Mouse (Mus musculus) liver, adult (tissue): ENCODE results near the gene Kif13a.

Source experiments
- GATA4 ChIP-seq: IDR thresholded peaks from 2 replicates; pipeline ENCODE4 v1.6.1; 2014; ENCODE audit warnings: mild to moderate bottlenecking, low read length; ENCODE audit not compliant: insufficient replicate concordance

Kif13a gene

DNA sequence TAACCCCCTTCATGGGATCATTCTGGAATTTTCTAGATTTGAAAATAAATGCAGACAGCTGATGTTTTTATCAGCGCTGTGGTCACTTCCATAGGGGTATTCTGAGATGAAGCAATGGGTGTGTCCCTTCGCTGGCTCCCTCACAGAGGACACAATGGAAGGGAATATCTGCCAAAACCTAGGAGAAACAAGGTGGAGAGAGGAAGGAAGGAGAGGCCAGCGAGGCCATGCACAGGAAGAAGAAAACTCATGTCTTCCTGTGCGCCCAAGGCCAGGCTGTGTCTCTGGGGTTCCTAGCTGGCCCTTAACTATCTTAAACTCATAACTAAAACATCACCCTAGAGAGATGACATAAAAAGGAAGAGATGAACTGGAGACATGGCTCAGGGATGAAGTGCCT is 52.6 kb downstream of the Kif13a start:
- TF ChIP-seq GATA4, result no peak

- no peak for TF ChIP-seq GATA4
These were observed 54.3 kb downstream of the Kif13a start for GRCm38 (mm10) chr13:46875377-46875776.

- TF ChIP-seq GATA4, result no peak
These were observed 56.9 kb downstream of the Kif13a start for GRCm38 (mm10) chr13:46872732-46873131.

GRCm38 (mm10) chr13:46872194-46872593 is 57.5 kb downstream of the Kif13a start:
- no peak for TF ChIP-seq GATA4

DNA sequence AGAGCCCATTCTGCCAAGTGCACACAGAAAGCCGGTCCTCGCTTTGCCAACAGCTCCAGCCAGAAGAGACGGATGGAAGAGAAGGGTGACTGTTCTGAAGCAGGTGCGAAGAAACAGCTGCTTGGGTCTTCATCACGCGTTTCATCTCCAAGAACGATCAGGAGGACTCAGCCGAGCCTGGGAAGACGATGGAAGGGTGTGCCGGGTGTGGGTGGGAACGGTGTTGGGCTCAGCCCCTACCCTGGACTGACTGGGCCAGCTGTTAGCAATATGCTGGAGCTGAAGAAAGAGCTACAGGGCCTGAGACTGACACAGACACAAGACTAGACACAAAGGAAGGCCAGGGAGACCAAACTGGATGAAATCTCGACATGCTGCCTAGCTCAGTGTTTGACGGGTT is 60.2 kb downstream of the Kif13a start:
- TF ChIP-seq GATA4, result no peak

- TF ChIP-seq GATA4, result no peak
These were observed 66.4 kb downstream of the Kif13a start for GRCm38 (mm10) chr13:46863169-46863748.

- no peak for TF ChIP-seq GATA4
These were observed 69.8 kb downstream of the Kif13a start for GRCm38 (mm10) chr13:46859876-46860275.

DNA sequence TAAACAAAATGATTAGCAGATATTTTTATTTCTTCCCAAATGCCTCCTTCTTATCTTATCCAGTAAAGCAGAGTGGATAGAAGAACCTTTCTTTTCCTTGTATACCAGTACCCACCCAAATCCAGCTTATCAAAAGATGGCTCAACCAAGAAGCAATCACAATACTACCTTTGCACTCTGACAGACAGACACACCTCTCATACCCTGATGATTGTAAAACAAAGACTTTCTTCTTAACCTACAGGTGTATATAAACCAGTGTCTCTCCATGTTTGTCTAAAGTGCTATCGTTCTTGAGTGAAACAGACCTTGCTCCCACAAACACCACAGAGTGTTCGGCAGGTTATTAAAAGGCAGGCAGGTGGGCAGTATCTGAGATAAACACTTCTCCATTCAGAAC is 70.5 kb downstream of the Kif13a start:
- no peak for TF ChIP-seq GATA4

DNA sequence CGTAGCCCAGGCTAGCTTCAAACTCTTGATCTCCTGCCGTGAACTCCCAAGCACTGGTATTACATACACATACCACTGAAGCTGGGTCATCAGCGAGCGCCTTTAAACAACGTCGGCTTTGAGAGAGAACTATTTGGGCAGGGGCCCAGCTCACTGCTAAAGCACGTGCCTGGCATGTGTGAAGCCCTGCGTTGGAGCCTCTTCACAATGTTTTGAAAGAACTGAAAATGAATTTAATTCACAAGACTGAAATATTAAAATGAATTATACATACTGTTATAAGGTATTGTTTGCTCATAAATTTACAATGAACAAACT is 70.9 kb downstream of the Kif13a start:
- TF ChIP-seq GATA4, result no peak

GRCm38 (mm10) chr13:46858143-46858834 is 71.4 kb downstream of the Kif13a start:
- no peak for TF ChIP-seq GATA4

- no peak for TF ChIP-seq GATA4
These were observed 75.2 kb downstream of the Kif13a start for GRCm38 (mm10) chr13:46854456-46854855.

- no peak for TF ChIP-seq GATA4
These were observed 77.2 kb downstream of the Kif13a start for GRCm38 (mm10) chr13:46852470-46852869.

GRCm38 (mm10) chr13:46845456-46845855 is 84.2 kb downstream of the Kif13a start:
- no peak for TF ChIP-seq GATA4

GRCm38 (mm10) chr13:46844561-46845235 is 85.0 kb downstream of the Kif13a start:
- no peak for TF ChIP-seq GATA4

DNA sequence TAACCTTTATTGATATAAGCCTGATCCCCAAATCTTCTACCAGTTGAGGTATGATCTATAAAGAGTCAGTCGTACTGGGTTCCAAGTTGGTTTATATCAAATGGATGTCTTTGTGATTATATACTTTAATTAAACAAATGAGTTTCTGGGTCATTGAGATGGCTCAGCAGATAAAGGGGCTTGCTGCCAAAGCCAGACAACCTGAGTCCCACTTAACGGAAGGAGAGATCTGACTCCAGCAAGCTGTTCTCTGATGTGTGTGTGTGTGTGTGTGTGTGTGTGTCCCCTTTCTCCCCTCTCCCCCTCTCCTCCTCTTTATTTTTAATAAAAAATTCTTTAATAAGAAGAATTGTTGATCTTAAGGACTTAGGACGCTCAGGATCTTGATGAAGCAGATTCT is 86.0 kb downstream of the Kif13a start:
- no peak for TF ChIP-seq GATA4

DNA sequence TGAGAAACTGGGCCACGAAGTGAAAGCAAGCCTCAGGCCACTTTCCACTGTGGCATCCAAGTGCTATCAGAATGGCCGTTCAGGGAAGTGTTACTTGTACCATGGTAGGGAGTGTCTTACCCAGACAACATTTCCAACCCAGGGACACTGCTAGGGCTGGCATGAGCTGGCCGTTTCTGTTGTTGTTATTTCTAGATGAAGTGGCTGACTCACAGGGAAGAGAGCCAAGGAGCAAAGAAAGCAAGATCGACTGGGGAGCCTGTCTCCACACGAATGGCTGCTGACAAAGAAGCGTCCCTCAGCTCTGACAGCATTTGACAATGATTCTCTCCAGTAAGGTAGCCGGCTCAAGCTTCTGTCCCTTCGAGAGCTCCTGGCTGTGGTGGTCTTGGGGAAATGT is 87.5 kb downstream of the Kif13a start:
- TF ChIP-seq GATA4, result no peak
